Mouse (Mus musculus) midbrain, embryonic 11.5 days (tissue): ENCODE results near the gene Agtrap. TPM values are rescaled to one million over a fixed set of nuclear protein-coding genes. Genes with fewer than 3 reads are reported as not detected.

ENCODE experiments used
- ATAC-seq: fragments of 200-750 bp; cut with Nextera tagmentation; 2 replicates; pipeline ENCODE4 v1.8.0; 2017; ENCODE audit warnings: moderate TSS enrichment, moderate library complexity; ENCODE audit not compliant: low FRiP score
- DNase-seq: peaks from one replicate; pipeline ENCODE4 v3.0.0; 2015; ENCODE audit warnings: low spot score; ENCODE audit errors: missing footprints
- H3K27ac ChIP-seq: fragments of 300-500 bp; sonication (generic); 2 replicates; pipeline ENCODE4 v1.5.1; 2014; ENCODE audit warnings: low read depth, low read length
- H3K27me3 ChIP-seq: fragments of 300-500 bp; sonication (generic); 2 replicates; pipeline ENCODE4 v1.6.1; 2014; ENCODE audit warnings: mild to moderate bottlenecking, low read length, moderate library complexity, mixed read lengths; ENCODE audit not compliant: control insufficient read depth, insufficient read depth
- H3K36me3 ChIP-seq: fragments of 300-500 bp; sonication (generic); 2 replicates; pipeline ENCODE4 v1.6.1; 2014; ENCODE audit warnings: mild to moderate bottlenecking, low read length, moderate library complexity, mixed read lengths; ENCODE audit not compliant: control insufficient read depth, insufficient read depth
- H3K4me1 ChIP-seq: fragments of 300-500 bp; sonication (generic); 2 replicates; pipeline ENCODE4 v1.6.1; 2014; ENCODE audit warnings: low read length; ENCODE audit not compliant: control insufficient read depth, insufficient read depth
- H3K4me2 ChIP-seq: fragments of 300-500 bp; sonication (generic); 2 replicates; pipeline ENCODE4 v1.6.1; 2014; ENCODE audit warnings: mild to moderate bottlenecking, moderate library complexity
- H3K4me3 ChIP-seq: fragments of 300-500 bp; sonication (generic); 2 replicates; pipeline ENCODE4 v1.5.1; 2014; ENCODE audit warnings: low read depth, low read length
- H3K9ac ChIP-seq: fragments of 300-500 bp; sonication (generic); 2 replicates; pipeline ENCODE4 v1.6.1; 2014; ENCODE audit warnings: low read length
- H3K9me3 ChIP-seq: fragments of 300-500 bp; sonication (generic); 2 replicates; pipeline ENCODE4 v1.6.1; 2016; ENCODE audit warnings: low read length; ENCODE audit not compliant: control insufficient read depth
- WGBS: fragments of 180-500 bp; shearing (Covaris S2); extraction: QIAGEN DNeasy Blood & Tissue Kit; methylation state at CpG from one replicate; pipeline ENCODE4 v1.1.7; 2014; 5-methylcytosine and 5-hydroxymethylcytosine counted together
- polyA plus RNA-seq: library from polyadenylated mRNA; unstranded; fragments of >200 nt; fragmentation: Nextera tagmentation; extraction: Ambion mirVana; gene quantifications from 2 replicates; pipeline ENCODE4 v1.2.1, GENCODE M21; 2014

Agtrap gene
- polyA plus RNA-seq = 11.7 TPM in 2 replicates

DNA sequence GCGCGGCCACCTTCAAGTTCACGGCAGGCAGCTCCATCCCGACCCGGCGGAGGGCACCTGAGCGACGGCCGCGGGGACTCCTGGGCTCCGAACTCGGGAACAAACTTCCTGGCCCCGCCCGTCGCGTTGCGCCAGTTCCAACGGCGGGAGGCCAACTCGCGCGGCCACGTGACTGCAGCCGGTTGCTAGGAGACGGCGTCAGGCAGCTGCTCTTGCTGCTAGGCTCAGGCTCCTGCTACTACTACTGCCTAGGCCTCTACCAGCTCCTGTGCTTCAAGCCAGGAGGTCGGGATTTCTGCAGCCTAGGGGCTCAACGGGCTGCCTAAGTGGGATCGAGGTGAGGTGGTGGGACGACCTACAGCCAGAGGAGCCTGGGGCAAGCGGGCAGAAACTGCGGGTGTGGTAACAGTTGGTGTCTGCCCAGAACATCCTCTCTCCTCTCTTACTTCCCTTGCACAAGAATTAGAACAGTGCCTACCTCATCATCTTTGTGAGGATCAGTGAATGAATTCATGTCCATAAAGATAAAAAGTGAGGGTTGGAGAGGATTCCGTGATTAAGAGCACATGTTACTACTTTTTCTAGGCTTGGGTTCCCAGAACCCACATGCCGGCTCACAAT, at the start of gene Agtrap:
Gene Agtrap, minus strand, starts transcription at position 125 of the 621 bp plus-strand sequence.
- DNase-seq = peak; percentile 97
- peak; percentile 91 for ATAC-seq
- H3K4me1 ChIP-seq = peaks cover 16% of the 10 kb centered on the region
- H3K9ac ChIP-seq = peak within 1 kb of the TSS; percentile 81
- H3K4me2 ChIP-seq = peak within 1 kb of the TSS; percentile 80
- H3K9me3 ChIP-seq = no peaks in the 10 kb centered on the region
- H3K27ac ChIP-seq = peak within 1 kb of the TSS; percentile 53
- H3K4me3 ChIP-seq = peak within 1 kb of the TSS; percentile 70
- H3K36me3 ChIP-seq = no peaks in the 10 kb centered on the region
- no peaks in the 10 kb centered on the region for H3K27me3 ChIP-seq
- WGBS = 4% methylated on average over 33 of the region's 34 CpGs

DNA sequence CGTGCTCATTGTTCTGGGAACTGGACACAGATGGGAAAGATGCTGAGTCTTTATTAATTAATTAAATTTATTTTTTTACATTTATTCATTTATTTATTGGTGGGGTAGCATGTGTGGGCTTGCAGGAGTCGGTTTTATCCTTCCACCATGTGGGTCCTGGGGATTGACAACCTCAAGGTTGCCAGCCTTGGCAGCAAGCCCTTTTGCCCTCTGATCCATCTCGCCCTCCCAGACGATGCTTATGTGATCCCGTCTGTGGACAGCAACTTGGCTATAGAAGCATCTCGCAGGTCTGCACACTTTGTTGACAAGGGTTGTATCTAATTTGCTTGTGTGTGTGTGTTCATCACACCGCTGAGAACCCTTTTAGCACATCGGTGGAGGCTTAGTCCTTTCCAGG, 49.7 kb upstream of the Agtrap start:
- H3K27ac ChIP-seq = no peak overlapping the region
- no peak overlapping the region for H3K9ac ChIP-seq
- ATAC-seq = no peak
- no peaks in the 10 kb centered on the region for H3K36me3 ChIP-seq
- H3K4me3 ChIP-seq = no peak overlapping the region
- peaks cover 12% of the 10 kb centered on the region for H3K4me1 ChIP-seq
- peaks cover 8% of the 10 kb centered on the region for H3K27me3 ChIP-seq
- no peak for DNase-seq
- no peaks in the 10 kb centered on the region for H3K9me3 ChIP-seq
- 71% methylated on average over 8 of the region's 8 CpGs for WGBS
- H3K4me2 ChIP-seq = no peak overlapping the region

DNA sequence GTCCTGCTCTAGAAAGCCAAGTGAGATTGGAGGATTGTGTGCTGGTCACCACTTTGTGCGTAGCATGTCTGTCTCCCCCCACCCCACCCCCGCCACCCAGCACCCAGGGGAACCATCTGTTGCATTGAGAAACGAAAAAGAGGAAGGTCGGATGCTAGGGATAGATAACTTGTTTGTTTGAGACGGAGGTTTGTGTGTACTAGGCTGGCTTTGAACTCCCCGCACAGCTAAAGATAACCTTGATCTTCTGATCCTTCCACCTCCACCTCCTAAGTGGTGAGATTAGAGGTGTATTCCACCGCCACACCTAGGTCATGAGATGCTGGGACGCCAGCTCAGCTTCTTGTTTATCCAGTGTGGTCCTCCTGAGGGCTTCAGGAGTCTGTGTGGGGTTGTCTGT, 47.2 kb upstream of the Agtrap start:
- H3K4me1 ChIP-seq = peaks cover 22% of the 10 kb centered on the region
- ATAC-seq (no peak), DNase-seq (no peak)
- WGBS = 80% methylated on average over 8 of the region's 8 CpGs
- no peaks in the 10 kb centered on the region for H3K36me3 ChIP-seq
- H3K9me3 ChIP-seq = no peaks in the 10 kb centered on the region
- no peak overlapping the region for H3K4me2 ChIP-seq
- H3K27ac ChIP-seq = no peak overlapping the region
- no peak overlapping the region for H3K9ac ChIP-seq
- peaks cover 15% of the 10 kb centered on the region for H3K27me3 ChIP-seq
- H3K4me3 ChIP-seq = no peak overlapping the region

DNA sequence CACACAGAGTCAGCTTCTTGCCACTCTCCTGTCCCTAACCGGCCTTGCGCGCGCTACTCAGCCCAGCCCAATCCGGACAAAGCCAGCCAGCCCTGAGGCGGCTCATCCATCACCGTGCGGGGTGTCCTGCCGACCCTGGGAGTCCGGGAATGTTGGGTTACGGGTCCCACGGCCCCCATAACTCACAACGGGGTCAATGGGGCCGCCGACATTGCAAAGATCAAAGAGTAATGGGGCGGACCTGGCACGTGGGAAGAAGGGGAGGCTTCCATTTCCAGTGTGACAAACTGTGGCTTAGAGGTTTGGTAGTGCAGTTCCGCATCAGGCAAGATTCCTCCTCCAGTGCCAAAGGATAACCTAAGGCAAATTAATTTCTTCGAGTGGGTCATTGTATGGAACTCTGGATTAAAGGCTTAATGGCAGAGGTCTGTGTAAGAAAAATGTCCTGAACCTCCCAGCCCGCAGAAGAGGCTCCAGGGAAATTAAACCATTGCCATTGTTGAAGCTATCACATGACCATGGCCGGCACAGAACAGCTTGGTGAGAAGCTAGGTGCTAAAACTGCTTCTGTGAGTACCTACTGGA, 43.8 kb upstream of the Agtrap start:
- peak; percentile 70 for ATAC-seq
- peak overlapping the region; percentile 79 for H3K4me2 ChIP-seq
- WGBS = 1% methylated on average over 21 of the region's 21 CpGs
- H3K27me3 ChIP-seq = peaks cover 10% of the 10 kb centered on the region; the same call in 1 of the 2 replicates
- H3K36me3 ChIP-seq = no peaks in the 10 kb centered on the region
- H3K9me3 ChIP-seq = no peaks in the 10 kb centered on the region
- H3K4me3 ChIP-seq = peak overlapping the region; percentile 67
- peaks cover 24% of the 10 kb centered on the region for H3K4me1 ChIP-seq
- DNase-seq = peak; percentile 95
- peak overlapping the region; percentile 99 for H3K27ac ChIP-seq
- H3K9ac ChIP-seq = peak overlapping the region; percentile 97

DNA sequence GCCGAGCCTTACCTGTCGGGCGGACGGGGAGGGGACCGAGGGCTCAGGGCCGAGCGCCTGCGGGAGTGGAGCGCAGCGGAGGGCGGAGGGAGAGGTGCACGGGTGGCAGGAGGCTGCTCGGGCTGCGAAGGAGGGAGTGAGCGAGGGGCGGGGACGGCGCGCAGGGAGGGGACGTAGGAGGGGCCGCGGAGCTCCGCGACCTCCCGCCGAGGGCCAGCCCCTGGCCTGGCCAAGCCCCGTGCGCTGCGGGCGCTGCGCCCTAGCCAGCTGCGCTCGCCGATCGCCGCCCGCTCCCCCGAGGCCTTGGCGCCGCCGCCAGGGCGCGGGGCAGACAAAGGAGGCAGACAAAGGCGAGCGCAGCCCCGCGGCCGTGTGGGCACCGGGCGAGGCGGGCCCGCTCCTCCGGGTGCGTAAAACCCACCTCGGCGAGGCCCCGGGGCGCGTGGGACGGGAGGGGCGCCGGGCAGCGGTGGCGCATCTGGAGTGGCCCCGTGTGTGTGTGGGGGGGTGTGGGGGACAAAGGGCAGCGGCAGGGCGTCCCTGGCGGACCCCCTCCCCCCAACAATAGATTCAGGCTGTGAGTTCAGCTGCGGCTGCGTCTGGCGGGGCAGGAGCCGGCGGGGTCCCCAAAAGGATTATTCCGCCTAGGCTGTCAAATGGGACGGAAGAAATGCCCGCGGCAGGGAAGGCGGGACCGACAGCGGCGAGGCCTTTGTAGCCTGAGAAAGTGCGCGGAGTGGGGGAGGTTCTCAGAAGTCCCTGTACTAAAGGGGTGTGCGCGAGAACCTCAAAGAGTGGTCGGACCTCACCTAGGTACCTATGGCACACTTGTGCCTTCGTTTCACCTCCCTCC, 43.0 kb upstream of the Agtrap start, which contains the start of gene Draxin:
Gene Draxin, minus strand, starts transcription at position 138 of the 853 bp plus-strand sequence.
- Histone ChIP-seq H3K4me2 (peak within 1 kb of the TSS; percentile 79), H3K4me1 (peaks cover 24% of the 10 kb centered on the region), H3K36me3 (no peaks in the 10 kb centered on the region), H3K9ac (peak within 1 kb of the TSS; percentile 97), H3K9me3 (no peaks in the 10 kb centered on the region), H3K27ac (peak within 1 kb of the TSS; percentile 99), H3K4me3 (peak within 1 kb of the TSS; percentile 67), H3K27me3 (peaks cover 10% of the 10 kb centered on the region; the same call in 1 of the 2 replicates)
- peak; percentile 97 for DNase-seq
- peak; percentile 90 for ATAC-seq
- under 1% methylated on average over 66 of the region's 87 CpGs for WGBS

DNA sequence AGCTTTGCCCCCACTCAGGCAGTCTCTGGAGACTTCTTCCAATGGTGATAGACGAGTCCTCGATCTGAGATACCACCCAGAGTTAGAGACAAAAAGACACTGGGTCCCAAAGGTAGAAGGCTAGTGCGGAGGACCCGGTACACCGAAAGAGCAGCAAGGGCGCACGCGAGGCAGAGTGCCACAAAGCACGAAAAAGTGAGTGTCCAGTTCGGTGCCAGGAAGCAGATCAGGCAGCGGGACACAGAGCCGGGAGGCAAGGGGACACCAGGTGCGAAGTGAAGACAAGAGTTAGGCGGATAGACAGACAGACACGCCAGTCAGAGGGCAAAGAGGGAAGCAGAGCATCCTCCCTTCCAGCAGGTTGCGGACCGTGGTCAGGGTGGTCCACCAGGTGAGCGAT, 42.3 kb upstream of the Agtrap start, which contains the start of gene Mad2l2:
Gene Mad2l2, plus strand, starts transcription at position 252 of the 400 bp plus-strand sequence.
- H3K27me3 ChIP-seq = peaks cover 10% of the 10 kb centered on the region; the same call in 1 of the 2 replicates
- H3K9ac ChIP-seq = peak within 1 kb of the TSS; percentile 97
- H3K4me2 ChIP-seq = peak within 1 kb of the TSS; percentile 79
- WGBS = 2% methylated on average over 18 of the region's 18 CpGs
- no peaks in the 10 kb centered on the region for H3K36me3 ChIP-seq
- DNase-seq (peak; percentile 95), ATAC-seq (no peak)
- peak within 1 kb of the TSS; percentile 67 for H3K4me3 ChIP-seq
- peaks cover 24% of the 10 kb centered on the region for H3K4me1 ChIP-seq
- H3K27ac ChIP-seq = peak within 1 kb of the TSS; percentile 99
- no peaks in the 10 kb centered on the region for H3K9me3 ChIP-seq

DNA sequence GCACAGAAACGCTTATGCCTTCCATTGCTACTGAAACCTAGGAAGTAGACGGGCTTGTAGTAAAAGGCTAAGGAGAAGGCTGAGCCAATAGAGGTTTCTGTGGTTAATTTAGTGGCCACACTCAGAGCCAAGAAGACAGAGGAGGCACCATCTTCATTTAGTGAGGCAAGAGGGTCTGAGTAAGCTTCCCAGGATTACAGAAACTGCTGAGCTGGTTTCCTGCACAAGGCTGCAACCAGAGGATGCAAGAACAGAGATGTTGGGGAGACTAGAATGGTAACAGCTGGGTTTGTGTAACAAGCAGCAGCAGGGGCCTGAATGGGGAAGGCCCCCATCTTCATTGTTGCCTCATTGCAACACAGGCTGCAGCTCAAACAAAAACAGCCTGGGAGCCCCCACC, 40.8 kb upstream of the Agtrap start:
- Histone ChIP-seq H3K4me2 (peak overlapping the region; percentile 79), H3K9ac (peak overlapping the region; percentile 54), H3K4me1 (peaks cover 24% of the 10 kb centered on the region), H3K4me3 (peak overlapping the region; percentile 67), H3K9me3 (no peaks in the 10 kb centered on the region), H3K27ac (no peak overlapping the region), H3K36me3 (no peaks in the 10 kb centered on the region), H3K27me3 (peaks cover 10% of the 10 kb centered on the region; the same call in 1 of the 2 replicates)
- 82% methylated on average over 2 of the region's 2 CpGs for WGBS
- no peak for ATAC-seq
- DNase-seq = no peak

DNA sequence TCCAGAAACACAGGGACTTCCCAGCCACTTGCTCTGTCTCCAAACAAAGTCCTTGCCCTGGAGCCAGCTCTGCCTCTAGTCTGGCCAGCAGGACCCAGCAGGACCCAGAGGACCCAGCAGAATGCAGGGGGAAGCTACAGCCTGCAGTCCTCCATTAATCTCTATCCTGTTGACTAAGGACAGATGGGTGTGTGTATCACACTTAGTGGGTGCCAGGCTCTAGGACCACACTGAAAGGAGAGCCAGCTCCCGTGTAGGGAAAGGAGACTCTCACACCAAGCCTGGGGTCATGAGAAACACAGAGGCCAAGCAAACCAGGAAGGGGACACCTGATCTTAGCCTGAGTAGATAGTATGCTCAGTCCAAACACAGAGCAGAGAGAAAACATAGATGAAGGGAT, 40.4 kb upstream of the Agtrap start:
- H3K4me1 ChIP-seq = peaks cover 24% of the 10 kb centered on the region
- no peak for DNase-seq
- H3K9me3 ChIP-seq = no peaks in the 10 kb centered on the region
- H3K27ac ChIP-seq = no peak overlapping the region
- no peaks in the 10 kb centered on the region for H3K36me3 ChIP-seq
- H3K9ac ChIP-seq = peak overlapping the region; percentile 54; the same call in 1 of the 2 replicates
- peaks cover 10% of the 10 kb centered on the region; the same call in 1 of the 2 replicates for H3K27me3 ChIP-seq
- H3K4me2 ChIP-seq = peak overlapping the region; percentile 79
- no peak for ATAC-seq
- no peak overlapping the region; the same call in 1 of the 2 replicates for H3K4me3 ChIP-seq
- 68% methylated on average over 1 of the region's 1 CpGs for WGBS
